In the genomic region with DNA sequence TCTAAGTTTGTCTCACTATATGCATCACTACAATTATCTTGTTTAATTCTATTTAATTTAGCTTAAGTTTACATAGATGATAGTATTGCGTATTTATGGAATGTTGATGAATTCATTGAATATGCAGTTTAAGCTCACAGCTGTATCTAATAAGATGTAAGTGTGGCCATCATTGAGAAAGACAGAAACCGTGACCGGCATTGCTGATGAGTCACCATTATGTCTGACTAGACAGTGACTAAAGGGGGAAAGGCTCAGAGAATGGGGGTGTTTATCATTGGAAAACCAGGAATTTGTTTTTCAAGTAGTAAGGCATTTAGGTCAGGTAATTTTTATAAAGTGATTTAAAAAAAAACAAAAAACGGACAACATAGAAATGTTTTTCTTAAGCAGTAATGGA, we compare ENCODE assay signal across 17 mouse cellular contexts. TPM values are rescaled to one million over a fixed set of nuclear protein-coding genes. Genes with fewer than 3 reads are reported as not detected.
A peak's percentile ranks its signal among the peaks of the same experiment; 100 is the strongest.
DNase-seq lines count a peak whose midpoint lies in the region.
"Had no signal": no experiment of that assay in that cellular context is flagged by ENCODE, and none has a peak within 500 bp of the region (broad histone marks: within the 10 kb centered on the region; RNA-seq: fewer than 3 reads in every experiment).

No protein-coding gene starts in this region.

- peak; percentile 12 for DNase-seq in adrenal gland, adult 2 months
- DNase-seq in adrenal gland, adult 8-10 months = no peak
- peak; percentile 27 for DNase-seq in 416B (ENCODE audit: low read depth)
- DNase-seq in NIH3T3 (ENCODE audit: low read depth) = peak; percentile 81
- DNase-seq in layer of hippocampus, adult 11-12 months (ENCODE audit: low spot score) = no peak
- no peak for DNase-seq in embryo, embryonic 9.5 days (ENCODE audit: extremely low spot score)
- DNase-seq in cerebellum, postnatal 36 days = no peak
- DNase-seq: adrenal gland, postnatal 14 days; cerebellum, adult 11 months; cerebellum, adult 2 months; cerebellum, adult 9-11 months; cerebellum, postnatal 25 days; embryo, embryonic 11 days; forebrain, postnatal 0 days; gastrocnemius, adult 2 months; gastrocnemius, postnatal 14 days; heart, adult 18-20 months had no signal

RNA-seq across cellular contexts. Expression of a gene that starts 21.2 kb away (rescaled TPM):
- 1 to 10 TPM; 5.9 to 8.5 TPM for total RNA-seq in adrenal gland, adult 2 months (2021)
- polyA plus RNA-seq in adrenal gland, adult 2 months (2012; rRNA removed) = 8.3 and 8.9 TPM in 2 replicates
- 10 to 100 TPM in 3 of 4 experiments, 1 to 10 TPM in 1; 7.5 to 16.0 (median 12.6) TPM for total RNA-seq in adrenal gland, adult 8-10 months (2022)

RNA-seq across cellular contexts. Expression of a gene that starts 21.2 kb away (rescaled TPM):
- 10 to 100 TPM; 12.0 to 15.4 TPM for total RNA-seq in adrenal gland, adult 2 months (2021)
- polyA plus RNA-seq in adrenal gland, adult 2 months (2012; rRNA removed) = 1.6 and 1.8 TPM in 2 replicates
- 10 to 100 TPM; 13.1 to 19.5 (median 14.6) TPM for total RNA-seq in adrenal gland, adult 8-10 months (2022)

Comparison
In these comparisons a context has a peak if more than half of its experiments do, and no peak if none do; other contexts are left out.
1. DNase-seq: peak in adrenal gland, adult 2 months (single experiment), 416B (single experiment) and NIH3T3 (single experiment); none in adrenal gland, adult 8-10 months (single experiment), layer of hippocampus, adult 11-12 months (single experiment), embryo, embryonic 9.5 days (single experiment) and cerebellum, postnatal 36 days (0 of 2).